Mouse (Mus musculus): ENCODE measurements at regions not wholly inside any gene's neighbourhood (a gene's known extent, or its start where the extent isn't known, plus 50 kb on each side); places are given as distances from the start of the nearest gene placed in this dataset.

DNA sequence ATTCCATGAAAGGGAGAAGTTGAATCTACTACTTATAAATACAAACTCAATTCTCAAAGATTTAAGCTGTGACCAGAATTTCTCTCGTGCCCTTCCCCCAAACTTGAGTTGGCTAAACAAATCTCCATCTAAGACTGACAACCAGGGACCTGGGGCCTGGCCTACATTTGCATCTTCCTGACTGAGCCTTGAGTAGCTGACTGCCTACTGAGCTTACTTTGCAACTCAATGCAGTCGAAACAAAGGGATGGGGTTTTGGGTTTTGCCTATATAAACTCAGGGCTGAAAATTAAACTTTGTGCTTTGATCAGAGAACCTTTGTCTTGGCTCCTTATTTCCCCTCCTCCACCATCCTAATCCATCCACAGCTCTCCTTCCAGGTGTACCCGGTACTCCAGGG, 205.9 kb downstream of the Dusp6 start:
- Histone ChIP-seq H3K27me3 (ENCODE audit: insufficient read depth, low read length) (no peaks in the 10 kb centered on the region), H3K4me3 (ENCODE audit: low read depth, low read length) (no peak overlapping the region), H3K9me3 (replicated peaks) (peaks cover 9% of the 10 kb centered on the region), H3K36me3 (replicated peaks) (no peaks in the 10 kb centered on the region), H3K4me1 (ENCODE audit: insufficient read depth, low read depth, low read length) (no peaks in the 10 kb centered on the region)
- DNase-seq (ENCODE audit: low spot score) (no peak), ATAC-seq (ENCODE audit: extremely low read depth, insufficient number of reproducible peaks, low FRiP score, poor library complexity, severe bottlenecking) (no peak)
- no peak for TF ChIP-seq GATA1 (IDR thresholded peaks at IDR 0.05; ENCODE audit: borderline replicate concordance, low read length)
- no peak for TF ChIP-seq GATA2 (IDR thresholded peaks at IDR 0.05; ENCODE audit: borderline replicate concordance, low read depth, low read length)
- no peak for TF ChIP-seq POLR2AphosphoS5 (IDR thresholded peaks at IDR 0.05; ENCODE audit: insufficient replicate concordance, low read depth, low read length)
- TF ChIP-seq CTCF (IDR thresholded peaks at IDR 0.05; ENCODE audit: low read depth, low read length), result no peak
- TF ChIP-seq TAL1 (conservative IDR thresholded peaks at IDR 0.05; ENCODE audit: low read depth, low read length), result no peak

DNA sequence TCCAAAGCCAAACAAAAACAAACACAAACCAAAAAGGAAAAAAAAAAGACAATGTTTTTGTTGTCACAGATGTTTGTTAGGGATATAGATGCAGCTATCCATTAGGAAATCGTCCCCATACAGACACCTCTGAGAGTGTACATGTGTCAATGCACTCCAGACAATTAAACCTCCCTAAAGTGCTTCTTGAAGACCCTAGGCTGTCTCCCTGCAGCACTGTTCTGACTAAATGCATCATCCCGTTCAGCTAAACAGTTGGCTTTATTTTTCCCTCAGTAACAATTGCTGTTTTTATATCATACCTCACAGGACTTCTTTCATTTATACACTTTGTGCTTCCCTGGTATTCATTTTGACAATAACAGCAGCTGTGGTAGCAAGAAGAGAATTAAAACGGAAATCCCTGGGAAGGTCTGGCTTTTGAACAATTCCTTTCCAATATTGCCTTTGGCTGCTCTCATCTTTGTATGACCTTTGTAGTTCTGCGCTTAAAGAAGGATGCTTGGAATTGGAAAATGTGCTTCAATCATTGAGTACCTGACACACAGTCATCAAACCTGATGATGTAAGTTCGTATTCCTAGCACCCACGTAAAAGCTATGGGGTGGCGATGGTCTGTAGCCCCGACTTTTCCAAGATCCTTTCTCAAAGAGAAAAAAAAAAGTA, 208.9 kb downstream of the Dusp6 start:
- no peak for ATAC-seq (ENCODE audit: extremely low read depth, insufficient number of reproducible peaks, low FRiP score, poor library complexity, severe bottlenecking)

DNA sequence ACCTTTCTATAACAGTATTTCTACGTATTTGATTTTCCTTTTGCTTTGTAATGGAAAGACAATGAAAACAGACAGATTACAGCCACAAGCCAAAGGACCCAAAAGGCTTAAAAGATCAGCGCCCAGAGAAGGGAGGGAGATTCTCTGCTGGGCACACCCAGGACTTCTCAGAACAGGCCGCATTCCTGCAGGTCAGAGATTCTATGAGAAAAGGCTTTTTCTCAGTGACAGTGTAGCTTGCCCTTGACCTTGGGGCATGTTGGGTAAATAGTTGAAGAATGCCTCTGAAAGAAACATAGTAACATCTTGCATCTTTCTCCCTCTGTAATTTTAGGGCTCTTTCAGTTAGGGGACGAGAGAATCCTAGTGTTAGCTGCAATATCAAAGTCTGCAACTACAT, 209.8 kb downstream of the Dusp6 start:
- DNase-seq (ENCODE audit: low spot score) (no peak), ATAC-seq (ENCODE audit: extremely low read depth, insufficient number of reproducible peaks, low FRiP score, poor library complexity, severe bottlenecking) (no peak)

More for the DNA sequence above, 208.9 kb downstream of the Dusp6 start:
- no peak for DNase-seq (ENCODE audit: low spot score)
- Histone ChIP-seq H3K36me3 (replicated peaks) (no peaks in the 10 kb centered on the region), H3K9me3 (replicated peaks) (peaks cover 14% of the 10 kb centered on the region), H3K4me3 (ENCODE audit: low read depth, low read length) (no peak overlapping the region), H3K4me1 (ENCODE audit: insufficient read depth, low read depth, low read length) (no peaks in the 10 kb centered on the region), H3K27me3 (ENCODE audit: insufficient read depth, low read length) (no peaks in the 10 kb centered on the region)
- TF ChIP-seq GATA2 (IDR thresholded peaks at IDR 0.05; ENCODE audit: borderline replicate concordance, low read depth, low read length) (no peak), CTCF (IDR thresholded peaks at IDR 0.05; ENCODE audit: low read depth, low read length) (no peak), TAL1 (conservative IDR thresholded peaks at IDR 0.05; ENCODE audit: low read depth, low read length) (no peak), GATA1 (IDR thresholded peaks at IDR 0.05; ENCODE audit: borderline replicate concordance, low read length) (no peak), POLR2AphosphoS5 (IDR thresholded peaks at IDR 0.05; ENCODE audit: insufficient replicate concordance, low read depth, low read length) (no peak)

DNA sequence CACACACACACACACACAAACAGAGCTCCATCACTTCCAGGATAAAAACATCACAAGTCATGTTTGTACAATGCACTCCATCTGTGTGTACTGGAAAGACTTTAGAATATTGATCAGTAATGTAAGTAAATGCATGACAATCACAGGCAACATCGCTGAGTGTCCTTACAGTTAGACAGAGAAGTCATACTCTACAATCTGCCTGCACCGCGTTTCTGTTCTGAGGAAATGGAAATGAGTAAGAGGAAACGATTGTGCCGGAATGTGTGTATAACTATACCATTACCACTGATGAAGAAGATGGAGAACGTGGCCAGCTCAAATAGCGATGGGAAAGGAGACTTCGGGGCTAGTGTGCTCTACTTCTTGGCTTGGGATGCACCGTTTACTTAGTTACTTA, 210.7 kb downstream of the Dusp6 start:
- H3K27me3 ChIP-seq (ENCODE audit: insufficient read depth, low read length), result no peaks in the 10 kb centered on the region
- no peaks in the 10 kb centered on the region for H3K4me1 ChIP-seq (ENCODE audit: insufficient read depth, low read depth, low read length)
- no peak overlapping the region for H3K4me3 ChIP-seq (ENCODE audit: low read depth, low read length)
- H3K9me3 ChIP-seq (replicated peaks), result peaks cover 18% of the 10 kb centered on the region
- DNase-seq (ENCODE audit: low spot score) (no peak), ATAC-seq (ENCODE audit: extremely low read depth, insufficient number of reproducible peaks, low FRiP score, poor library complexity, severe bottlenecking) (no peak)
- TF ChIP-seq TAL1 (conservative IDR thresholded peaks at IDR 0.05; ENCODE audit: low read depth, low read length) (no peak), GATA2 (IDR thresholded peaks at IDR 0.05; ENCODE audit: borderline replicate concordance, low read depth, low read length) (no peak), GATA1 (IDR thresholded peaks at IDR 0.05; ENCODE audit: borderline replicate concordance, low read length) (no peak), POLR2AphosphoS5 (IDR thresholded peaks at IDR 0.05; ENCODE audit: insufficient replicate concordance, low read depth, low read length) (no peak), CTCF (IDR thresholded peaks at IDR 0.05; ENCODE audit: low read depth, low read length) (no peak)
- no peaks in the 10 kb centered on the region for H3K36me3 ChIP-seq (replicated peaks)

More for the DNA sequence above, 209.8 kb downstream of the Dusp6 start:
- Histone ChIP-seq H3K36me3 (replicated peaks) (no peaks in the 10 kb centered on the region), H3K4me3 (ENCODE audit: low read depth, low read length) (no peak overlapping the region), H3K9me3 (replicated peaks) (peaks cover 14% of the 10 kb centered on the region), H3K27me3 (ENCODE audit: insufficient read depth, low read length) (no peaks in the 10 kb centered on the region), H3K4me1 (ENCODE audit: insufficient read depth, low read depth, low read length) (no peaks in the 10 kb centered on the region)
- TF ChIP-seq POLR2AphosphoS5 (IDR thresholded peaks at IDR 0.05; ENCODE audit: insufficient replicate concordance, low read depth, low read length), result no peak
- no peak for TF ChIP-seq GATA2 (IDR thresholded peaks at IDR 0.05; ENCODE audit: borderline replicate concordance, low read depth, low read length)
- no peak for TF ChIP-seq TAL1 (conservative IDR thresholded peaks at IDR 0.05; ENCODE audit: low read depth, low read length)
- TF ChIP-seq CTCF (IDR thresholded peaks at IDR 0.05; ENCODE audit: low read depth, low read length), result no peak
- no peak for TF ChIP-seq GATA1 (IDR thresholded peaks at IDR 0.05; ENCODE audit: borderline replicate concordance, low read length)

DNA sequence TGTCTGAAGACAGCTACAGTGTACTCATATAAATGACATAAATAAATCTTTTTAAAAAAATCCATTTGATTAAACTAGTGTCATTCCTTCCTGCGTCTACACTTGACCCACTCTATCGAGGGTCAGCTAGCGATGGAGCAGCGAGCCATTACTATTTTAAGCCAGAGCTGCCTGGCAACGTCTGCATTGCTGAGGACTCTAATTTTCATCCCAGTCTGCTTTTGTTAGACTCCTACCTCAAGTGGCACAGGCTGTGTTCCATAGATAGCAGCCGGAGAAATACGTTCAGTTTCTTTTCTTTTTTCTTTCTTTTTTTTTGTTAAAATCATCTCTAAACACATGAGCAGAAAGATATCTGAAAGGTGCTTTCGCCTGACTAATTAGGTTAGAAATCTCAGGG, 211.5 kb downstream of the Dusp6 start:
- Histone ChIP-seq H3K9me3 (replicated peaks) (peaks cover 16% of the 10 kb centered on the region), H3K27me3 (ENCODE audit: insufficient read depth, low read length) (no peaks in the 10 kb centered on the region), H3K4me3 (ENCODE audit: low read depth, low read length) (no peak overlapping the region), H3K36me3 (replicated peaks) (no peaks in the 10 kb centered on the region), H3K4me1 (ENCODE audit: insufficient read depth, low read depth, low read length) (no peaks in the 10 kb centered on the region)
- TF ChIP-seq POLR2AphosphoS5 (IDR thresholded peaks at IDR 0.05; ENCODE audit: insufficient replicate concordance, low read depth, low read length), result no peak
- TF ChIP-seq TAL1 (conservative IDR thresholded peaks at IDR 0.05; ENCODE audit: low read depth, low read length), result no peak
- TF ChIP-seq CTCF (IDR thresholded peaks at IDR 0.05; ENCODE audit: low read depth, low read length), result no peak
- no peak for TF ChIP-seq GATA2 (IDR thresholded peaks at IDR 0.05; ENCODE audit: borderline replicate concordance, low read depth, low read length)
- no peak for TF ChIP-seq GATA1 (IDR thresholded peaks at IDR 0.05; ENCODE audit: borderline replicate concordance, low read length)
- DNase-seq (ENCODE audit: low spot score) (no peak), ATAC-seq (ENCODE audit: extremely low read depth, insufficient number of reproducible peaks, low FRiP score, poor library complexity, severe bottlenecking) (no peak)

DNA sequence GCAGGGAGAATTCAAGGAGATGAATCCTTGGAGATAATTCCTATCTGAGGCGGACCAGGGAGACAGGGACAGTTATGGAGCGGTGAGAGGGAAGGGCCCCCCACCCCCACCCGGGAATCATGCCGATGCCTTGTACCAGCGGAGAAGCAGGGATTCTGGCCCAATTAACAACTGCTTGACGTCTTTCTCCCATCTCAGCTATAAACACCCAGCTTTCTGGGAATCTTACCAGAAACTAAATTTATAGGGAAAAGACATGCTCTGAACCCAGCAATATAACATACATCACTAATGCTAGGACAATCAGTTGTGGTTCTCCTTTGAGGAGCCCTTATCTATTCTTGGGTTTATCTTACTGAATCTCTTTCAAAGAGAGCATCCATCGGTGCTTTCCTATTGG, 213.2 kb downstream of the Dusp6 start:
- H3K27me3 ChIP-seq (ENCODE audit: insufficient read depth, low read length), result no peaks in the 10 kb centered on the region
- no peak for ATAC-seq (ENCODE audit: extremely low read depth, insufficient number of reproducible peaks, low FRiP score, poor library complexity, severe bottlenecking)

More for the DNA sequence above, 213.2 kb downstream of the Dusp6 start:
- no peaks in the 10 kb centered on the region for H3K4me1 ChIP-seq (ENCODE audit: insufficient read depth, low read depth, low read length)
- H3K4me3 ChIP-seq (ENCODE audit: low read depth, low read length), result no peak overlapping the region
- no peak for DNase-seq (ENCODE audit: low spot score)
- no peaks in the 10 kb centered on the region for H3K36me3 ChIP-seq (replicated peaks)
- TF ChIP-seq POLR2AphosphoS5 (IDR thresholded peaks at IDR 0.05; ENCODE audit: insufficient replicate concordance, low read depth, low read length) (no peak), CTCF (IDR thresholded peaks at IDR 0.05; ENCODE audit: low read depth, low read length) (no peak), TAL1 (conservative IDR thresholded peaks at IDR 0.05; ENCODE audit: low read depth, low read length) (no peak), GATA2 (IDR thresholded peaks at IDR 0.05; ENCODE audit: borderline replicate concordance, low read depth, low read length) (no peak), GATA1 (IDR thresholded peaks at IDR 0.05; ENCODE audit: borderline replicate concordance, low read length) (no peak)
- H3K9me3 ChIP-seq (replicated peaks), result peaks cover 19% of the 10 kb centered on the region
